Mouse (Mus musculus) bone marrow, adult 2 months (tissue): ENCODE data around the gene Gnat3.

Source experiments
- CTCF ChIP-seq: fragments of 200-500 bp; IDR thresholded peaks from 2 replicates; pipeline ENCODE4 v1.5.1; 2011; ENCODE audit warnings: low read length, control low read depth; ENCODE audit not compliant: control insufficient read depth, insufficient read depth
- POLR2A ChIP-seq: fragments of 200-500 bp; IDR thresholded peaks from 2 replicates; pipeline ENCODE4 v1.6.1; 2011; ENCODE audit warnings: low read depth, mild to moderate bottlenecking, control low read depth, low read length, borderline replicate concordance; ENCODE audit not compliant: control insufficient read depth

DNA sequence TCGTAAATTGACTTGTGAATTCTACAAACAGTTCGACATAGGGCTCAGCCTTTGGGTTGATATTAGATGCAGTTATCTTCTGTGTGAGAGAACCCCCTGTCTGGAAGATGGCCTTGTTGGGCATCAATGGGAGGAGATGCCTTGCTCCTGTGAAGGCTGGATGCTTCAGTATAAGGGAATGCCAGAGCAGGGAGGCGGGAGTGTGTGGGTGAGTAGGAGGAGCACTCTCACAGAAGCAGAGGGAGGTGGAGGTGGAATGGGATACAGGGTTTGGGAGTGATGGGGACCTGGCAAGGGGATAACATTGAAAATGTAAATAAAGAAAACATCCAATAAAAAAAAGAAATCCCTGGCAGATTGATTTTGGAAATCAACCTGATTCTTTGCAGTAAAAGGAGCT lies 38.7 kb upstream of the Gnat3 start:
- no peak for TF ChIP-seq POLR2A
- TF ChIP-seq CTCF: no peak
